Mouse (Mus musculus) megakaryocyte, embryonic 14.5 days (primary cell): ENCODE measurements at regions not wholly inside any gene's neighbourhood (a gene's known extent, or its start where the extent isn't known, plus 50 kb on each side); places are given as distances from the start of the nearest gene placed in this dataset.

ENCODE experiments used
- FLI1 ChIP-seq: IDR thresholded peaks from 2 replicates; pipeline ENCODE4 v1.6.1; 2012; ENCODE audit warnings: low read length, inconsistent platforms, mixed read lengths
- GATA1 ChIP-seq: IDR thresholded peaks from 3 replicates; pipeline ENCODE4 v1.6.1; 2012; ENCODE audit warnings: mixed read lengths, low read length, inconsistent platforms, borderline replicate concordance

DNA sequence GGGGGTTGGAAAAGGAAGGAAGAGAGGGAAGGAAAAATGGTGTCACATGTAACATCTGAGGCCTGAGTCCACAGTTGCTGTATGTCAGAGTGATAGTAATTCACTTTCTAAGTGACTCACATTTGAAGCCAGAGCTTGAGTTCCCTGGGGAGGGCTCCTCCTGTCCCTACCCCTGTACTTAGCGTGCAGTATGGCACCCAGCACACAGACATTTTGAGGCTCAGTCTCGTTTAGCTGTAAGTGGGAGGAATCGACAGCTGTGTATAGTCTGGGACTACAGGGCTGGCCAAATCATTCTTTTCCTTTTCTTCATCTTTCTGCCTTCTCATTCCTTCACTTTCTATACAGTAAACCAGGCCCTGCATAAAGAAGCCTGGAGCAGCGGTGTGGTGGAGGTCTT is 202.4 kb upstream of the Sall1 start:
- no peak for TF ChIP-seq GATA1
- TF ChIP-seq FLI1, result no peak
